Mouse (Mus musculus) cerebellum, adult 2 months (tissue): ENCODE results near the gene Atoh7.

ENCODE experiments used
- CTCF ChIP-seq: fragments of 200-500 bp; IDR thresholded peaks from 2 replicates; pipeline ENCODE4 v1.5.1; 2011; ENCODE audit warnings: low read depth, mild to moderate bottlenecking, control low read depth, low read length, moderate library complexity, borderline replicate concordance; ENCODE audit not compliant: insufficient read depth
- POLR2A ChIP-seq: fragments of 200-500 bp; IDR thresholded peaks from 2 replicates; pipeline ENCODE4 v1.6.1; 2011; ENCODE audit warnings: low read length, control low read depth, borderline replicate concordance; ENCODE audit not compliant: insufficient read depth

- TF ChIP-seq POLR2A = no peak
- no peak for TF ChIP-seq CTCF
These were observed 28.8 kb downstream of the Atoh7 start for GRCm38 (mm10) chr10:63128256-63128655.
